Mouse (Mus musculus): ENCODE measurements around the gene Glra4. TPM values are rescaled to one million over a fixed set of nuclear protein-coding genes. Genes with fewer than 3 reads are reported as not detected.
"Not testable (repeated sequence)": the region's sequence is repeated elsewhere in the genome, so short reads cannot be mapped to it uniquely, and the experiment has no call there.

Glra4 gene
- polyA plus RNA-seq, 1 experiment, result not detected

- TF ChIP-seq GATA1 (IDR thresholded peaks at IDR 0.05; ENCODE audit: low read length), result no peak
- TF ChIP-seq TAL1 (IDR thresholded peaks at IDR 0.05; ENCODE audit: low read length), result no peak
- Histone ChIP-seq H3K27me3 (ENCODE audit: control insufficient read depth) (no peaks in the 10 kb centered on the region), H3K9me3 (ENCODE audit: control insufficient read depth, low read length) (peaks cover 7% of the 10 kb centered on the region; the same call in 1 of the 2 replicates), H3K4me1 (ENCODE audit: control insufficient read depth) (peaks cover 21% of the 10 kb centered on the region), H3K4me3 (replicated peaks) (peak overlapping the region; percentile 81), H3K36me3 (ENCODE audit: control insufficient read depth) (peaks cover 21% of the 10 kb centered on the region)
Observed at GRCm38 (mm10) chrX:136740791-136741650, 38.9 kb downstream of the Glra4 start.

GRCm38 (mm10) chrX:136740087-136740790, 39.7 kb downstream of the Glra4 start:
- peak overlapping the region; percentile 81 for H3K4me3 ChIP-seq (replicated peaks)
- TF ChIP-seq GATA1 (IDR thresholded peaks at IDR 0.05; ENCODE audit: low read length) (no peak), TAL1 (IDR thresholded peaks at IDR 0.05; ENCODE audit: low read length) (no peak)

DNA sequence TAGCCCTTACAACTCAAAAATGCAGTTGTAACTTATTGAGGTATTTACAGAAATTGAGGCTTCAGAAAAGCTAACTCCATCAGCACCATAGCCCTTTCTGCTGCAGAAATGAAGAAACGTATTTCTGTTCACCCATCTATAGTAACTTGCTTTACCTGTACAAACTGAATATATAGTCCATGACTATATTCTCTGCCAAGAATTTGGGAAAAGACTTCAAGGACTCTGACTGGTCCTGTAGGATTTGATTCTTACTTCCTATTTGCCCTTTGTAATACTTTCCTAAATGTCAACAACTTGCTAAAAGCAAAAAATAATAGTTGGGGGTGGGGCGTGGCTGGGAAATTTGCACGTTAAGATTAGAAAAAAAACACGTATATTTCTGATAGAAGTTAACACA, 47.9 kb downstream of the Glra4 start:
- no peak overlapping the region for H3K4me3 ChIP-seq (replicated peaks)
- peaks cover 53% of the 10 kb centered on the region for H3K36me3 ChIP-seq (ENCODE audit: control insufficient read depth)
- H3K27me3 ChIP-seq (ENCODE audit: control insufficient read depth), result no peaks in the 10 kb centered on the region
- no peaks in the 10 kb centered on the region for H3K9me3 ChIP-seq (ENCODE audit: control insufficient read depth, low read length)
- no peak for TF ChIP-seq GATA1 (IDR thresholded peaks at IDR 0.05; ENCODE audit: low read length)
- TF ChIP-seq TAL1 (IDR thresholded peaks at IDR 0.05; ENCODE audit: low read length), result no peak
- H3K4me1 ChIP-seq (ENCODE audit: control insufficient read depth), result no peaks in the 10 kb centered on the region

More at GRCm38 (mm10) chrX:136740087-136740790, 39.7 kb downstream of the Glra4 start:
- Histone ChIP-seq H3K4me1 (ENCODE audit: control insufficient read depth) (peaks cover 21% of the 10 kb centered on the region), H3K27me3 (ENCODE audit: control insufficient read depth) (no peaks in the 10 kb centered on the region), H3K9me3 (ENCODE audit: control insufficient read depth, low read length) (peaks cover 7% of the 10 kb centered on the region; the same call in 1 of the 2 replicates), H3K36me3 (ENCODE audit: control insufficient read depth) (peaks cover 29% of the 10 kb centered on the region)

GRCm38 (mm10) chrX:136714742-136715474, 65.0 kb downstream of the Glra4 start:
- not testable (repeated sequence) for H3K9me3 ChIP-seq (ENCODE audit: control insufficient read depth, low read length)

DNA sequence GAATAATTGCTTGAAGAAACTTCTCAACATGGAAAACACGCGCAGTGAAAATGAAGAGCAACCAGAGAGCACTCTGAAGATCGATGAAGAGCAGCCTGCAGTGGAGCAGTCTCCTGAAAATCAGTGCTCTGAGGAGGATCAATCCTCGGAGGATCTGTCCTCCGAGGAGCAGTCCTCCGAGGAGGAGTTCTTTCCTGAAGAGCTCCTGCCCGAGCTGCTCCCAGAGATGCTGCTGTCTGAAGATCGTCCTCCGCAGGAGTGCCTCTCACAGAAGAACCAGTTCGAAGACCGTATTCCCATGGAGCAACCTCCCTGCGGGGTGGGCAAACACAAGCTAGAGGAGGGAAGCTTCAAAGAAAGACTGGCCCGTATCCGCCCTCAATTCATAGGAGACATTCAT, 71.2 kb downstream of the Glra4 start:
- Histone ChIP-seq H3K4me1 (ENCODE audit: control insufficient read depth) (no peaks in the 10 kb centered on the region), H3K4me3 (replicated peaks) (peak overlapping the region; percentile 53), H3K9me3 (ENCODE audit: control insufficient read depth, low read length) (no peaks in the 10 kb centered on the region), H3K36me3 (ENCODE audit: control insufficient read depth) (no peaks in the 10 kb centered on the region), H3K27me3 (ENCODE audit: control insufficient read depth) (peaks cover 14% of the 10 kb centered on the region)
- TF ChIP-seq TAL1 (IDR thresholded peaks at IDR 0.05; ENCODE audit: low read length), result no peak
- no peak for TF ChIP-seq GATA1 (IDR thresholded peaks at IDR 0.05; ENCODE audit: low read length)

More at GRCm38 (mm10) chrX:136714742-136715474, 65.0 kb downstream of the Glra4 start:
- H3K4me3 ChIP-seq (replicated peaks); H3K4me1 ChIP-seq (ENCODE audit: control insufficient read depth); H3K36me3 ChIP-seq (ENCODE audit: control insufficient read depth); H3K27me3 ChIP-seq (ENCODE audit: control insufficient read depth): not testable (repeated sequence)

- Histone ChIP-seq H3K4me1 (ENCODE audit: control insufficient read depth) (no peaks in the 10 kb centered on the region), H3K36me3 (ENCODE audit: control insufficient read depth) (no peaks in the 10 kb centered on the region), H3K27me3 (ENCODE audit: control insufficient read depth) (peaks cover 14% of the 10 kb centered on the region), H3K4me3 (replicated peaks) (peak overlapping the region; percentile 53), H3K9me3 (ENCODE audit: control insufficient read depth, low read length) (no peaks in the 10 kb centered on the region)
- TF ChIP-seq GATA1 (IDR thresholded peaks at IDR 0.05; ENCODE audit: low read length), result no peak
- TF ChIP-seq TAL1 (IDR thresholded peaks at IDR 0.05; ENCODE audit: low read length), result no peak
Observed at GRCm38 (mm10) chrX:136708168-136708681, 71.7 kb downstream of the Glra4 start.

Other genes starting within 250 kb of the Glra4 start
- not detected in 2 replicates for gene Kir3dl2, start 236.1 kb downstream of the Glra4 start, polyA plus RNA-seq (2012)
- not detected in 2 replicates for gene Tceal3, start 189.3 kb downstream of the Glra4 start, polyA plus RNA-seq (2012)
- gene Tceal1, start 72.2 kb downstream of the Glra4 start, polyA plus RNA-seq (2012), result not detected in 2 replicates
- 17.3 and 24.0 TPM in 2 replicates for gene Morf4l2, start 36.5 kb downstream of the Glra4 start, polyA plus RNA-seq (2012)
- gene Plp1, start 42.5 kb upstream of the Glra4 start, polyA plus RNA-seq (2012), result 0.01 TPM in 1 of 2 replicates, not detected in the other
- gene Rab9b, start 88.6 kb upstream of the Glra4 start, polyA plus RNA-seq (2012), result not detected in 2 replicates
- gene H2bfm, start 147.2 kb upstream of the Glra4 start, polyA plus RNA-seq (2012), result not detected in 2 replicates
- gene Tmsb15b2, start 195.4 kb upstream of the Glra4 start, polyA plus RNA-seq (2012), result not detected in 2 replicates
- not detected in 2 replicates for gene Tmsb15l, start 196.7 kb upstream of the Glra4 start, polyA plus RNA-seq (2012)
- not detected in 2 replicates for gene Tmsb15b1, start 196.7 kb upstream of the Glra4 start, polyA plus RNA-seq (2012)
- gene Zcchc18, start 213.0 kb upstream of the Glra4 start, polyA plus RNA-seq (2012), result not detected in 2 replicates